Mouse (Mus musculus) lung, postnatal 0 days (tissue): ENCODE results near the gene Hpse2. TPM values are rescaled to one million over a fixed set of nuclear protein-coding genes. Genes with fewer than 3 reads are reported as not detected.
"Not testable (repeated sequence)": the region's sequence is repeated elsewhere in the genome, so short reads cannot be mapped to it uniquely, and the experiment has no call there.

ENCODE experiments used
- ATAC-seq: fragments of 200-750 bp; cut with Nextera tagmentation; 2 replicates; pipeline ENCODE4 v1.8.0; 2017; ENCODE audit warnings: moderate library complexity
- DNase-seq: peaks from one replicate; pipeline ENCODE4 v3.0.0-alpha.2; 2016; ENCODE audit warnings: low spot score
- H3K27ac ChIP-seq: fragments of 300-500 bp; sonication (generic); 2 replicates; pipeline ENCODE4 v1.5.1; 2014; ENCODE audit warnings: antibody characterized with exemption, mild to moderate bottlenecking, low read length, mixed read lengths
- H3K27me3 ChIP-seq: fragments of 300-500 bp; sonication (generic); replicated peaks from 2 replicates; pipeline ENCODE4 v1.6.1; 2014; ENCODE audit warnings: low read length, mixed read lengths; ENCODE audit not compliant: insufficient read depth
- H3K36me3 ChIP-seq: fragments of 300-500 bp; sonication (generic); 2 replicates; pipeline ENCODE4 v1.6.1; 2014; ENCODE audit warnings: low read length, mixed read lengths; ENCODE audit not compliant: insufficient read depth
- H3K4me1 ChIP-seq: fragments of 300-500 bp; sonication (generic); 2 replicates; pipeline ENCODE4 v1.6.1; 2014; ENCODE audit warnings: antibody characterized with exemption, low read depth, low read length, mixed read lengths; ENCODE audit not compliant: insufficient read depth
- H3K4me2 ChIP-seq: fragments of 300-500 bp; sonication (generic); replicated peaks from 2 replicates; pipeline ENCODE4 v1.6.1; 2014; ENCODE audit warnings: low read depth, mild to moderate bottlenecking, low read length, moderate library complexity, mixed read lengths
- H3K4me3 ChIP-seq: fragments of 300-500 bp; sonication (generic); 2 replicates; pipeline ENCODE4 v1.5.1; 2014; ENCODE audit warnings: low read depth, low read length
- H3K9ac ChIP-seq: fragments of 300-500 bp; sonication (generic); replicated peaks from 2 replicates; pipeline ENCODE4 v1.6.1; 2014; ENCODE audit warnings: low read depth, mild to moderate bottlenecking
- H3K9me3 ChIP-seq: fragments of 300-500 bp; sonication (generic); 2 replicates; pipeline ENCODE4 v1.6.1; 2016; ENCODE audit warnings: low read length, mixed read lengths
- CTCF ChIP-seq: IDR thresholded peaks from 2 replicates; pipeline ENCODE4 v1.5.1; 2016; ENCODE audit warnings: antibody characterized with exemption, mild to moderate bottlenecking
- EP300 ChIP-seq: IDR thresholded peaks from 2 replicates; pipeline ENCODE4 v1.6.1; 2016; ENCODE audit warnings: antibody characterized with exemption, mild to moderate bottlenecking, control low read depth
- WGBS: fragments of 180-500 bp; shearing (Covaris S2); extraction: QIAGEN DNeasy Blood & Tissue Kit; methylation state at CpG from one replicate; pipeline ENCODE4 v1.1.7; 2014; 5-methylcytosine and 5-hydroxymethylcytosine counted together
- polyA plus RNA-seq: library from polyadenylated mRNA; unstranded; fragments of >200 nt; fragmentation: Nextera tagmentation; extraction: Ambion mirVana; gene quantifications from 2 replicates; pipeline ENCODE4 v1.2.1, GENCODE M21; 2015

Hpse2 gene
- polyA plus RNA-seq, 1 experiment from 2014 or later: 0.64 TPM

GRCm38 (mm10) chr19:42785129-42785528 is 603.0 kb downstream of the Hpse2 start:
- Histone ChIP-seq H3K27me3 (no peaks in the 10 kb centered on the region), H3K4me3 (no peak overlapping the region), H3K9ac (no peak overlapping the region), H3K9me3 (no peaks in the 10 kb centered on the region), H3K4me1 (peaks cover under 1% of the 10 kb centered on the region; the same call in 1 of the 2 replicates), H3K27ac (no peak overlapping the region), H3K36me3 (no peaks in the 10 kb centered on the region), H3K4me2 (no peak overlapping the region)
- TF ChIP-seq EP300 (no peak), CTCF (peak; percentile 47)
- 46% methylated on average over 2 of the region's 2 CpGs for WGBS
- no peak for ATAC-seq
- no peak for DNase-seq

GRCm38 (mm10) chr19:42780156-42780538 is 608.0 kb downstream of the Hpse2 start:
- 45% methylated on average over 7 of the region's 7 CpGs for WGBS
- DNase-seq: peak; percentile 8
- peak overlapping the region; percentile 48 for H3K4me3 ChIP-seq
- not testable (repeated sequence) for H3K27me3 ChIP-seq, ATAC-seq, H3K36me3 ChIP-seq, H3K9me3 ChIP-seq, H3K4me1 ChIP-seq
- peak overlapping the region; percentile 76 for H3K4me2 ChIP-seq
- peak overlapping the region; percentile 58 for H3K9ac ChIP-seq
- peak overlapping the region; percentile 79 for H3K27ac ChIP-seq

GRCm38 (mm10) chr19:42779531-42780155 is 608.5 kb downstream of the Hpse2 start, which contains the start of gene Hps1:
Gene Hps1, minus strand, starts transcription at chr19:42779978.
- Histone ChIP-seq H3K9me3 (no peaks in the 10 kb centered on the region), H3K27ac (peak within 1 kb of the TSS; percentile 79), H3K4me1 (peaks cover 4% of the 10 kb centered on the region; the same call in 1 of the 2 replicates), H3K4me3 (peak within 1 kb of the TSS; percentile 48), H3K36me3 (no peaks in the 10 kb centered on the region), H3K27me3 (no peaks in the 10 kb centered on the region), H3K4me2 (peak within 1 kb of the TSS; percentile 76), H3K9ac (peak within 1 kb of the TSS; percentile 58)
- DNase-seq: peak; percentile 94
- TF ChIP-seq EP300 (no peak), CTCF (peak; percentile 33)
- 2% methylated on average over 43 of the region's 43 CpGs for WGBS
- peak; percentile 97 for ATAC-seq

GRCm38 (mm10) chr19:42777801-42778200 is 610.4 kb downstream of the Hpse2 start:
- peaks cover 4% of the 10 kb centered on the region; the same call in 1 of the 2 replicates for H3K4me1 ChIP-seq
- WGBS: 83% methylated on average over 5 of the region's 5 CpGs
- H3K9ac ChIP-seq: no peak overlapping the region
- H3K4me2 ChIP-seq: no peak overlapping the region
- ATAC-seq (no peak), DNase-seq (no peak)
- H3K27me3 ChIP-seq: no peaks in the 10 kb centered on the region
- H3K27ac ChIP-seq: no peak overlapping the region
- no peaks in the 10 kb centered on the region for H3K9me3 ChIP-seq
- no peaks in the 10 kb centered on the region for H3K36me3 ChIP-seq
- H3K4me3 ChIP-seq: no peak overlapping the region
- TF ChIP-seq CTCF (peak; percentile 50), EP300 (no peak)

- DNase-seq: peak; percentile 14
- peak; percentile 56 for TF ChIP-seq CTCF
- TF ChIP-seq EP300: no peak
- WGBS: 96% methylated on average over 1 of the region's 1 CpGs
Measured at GRCm38 (mm10) chr19:42776813-42777212, 611.3 kb downstream of the Hpse2 start.

GRCm38 (mm10) chr19:42770141-42770872 is 617.8 kb downstream of the Hpse2 start:
- 85% methylated on average over 23 of the region's 23 CpGs for WGBS

More at GRCm38 (mm10) chr19:42776813-42777212, 611.3 kb downstream of the Hpse2 start:
- no peaks in the 10 kb centered on the region for H3K36me3 ChIP-seq
- no peak overlapping the region for H3K9ac ChIP-seq
- no peak overlapping the region for H3K27ac ChIP-seq
- H3K9me3 ChIP-seq: no peaks in the 10 kb centered on the region
- H3K27me3 ChIP-seq: no peaks in the 10 kb centered on the region
- ATAC-seq: no peak
- H3K4me2 ChIP-seq: no peak overlapping the region
- H3K4me1 ChIP-seq: peaks cover 4% of the 10 kb centered on the region; the same call in 1 of the 2 replicates
- no peak overlapping the region for H3K4me3 ChIP-seq

More at GRCm38 (mm10) chr19:42770141-42770872, 617.8 kb downstream of the Hpse2 start:
- no peak overlapping the region for H3K9ac ChIP-seq
- ATAC-seq (no peak), DNase-seq (no peak)
- H3K4me2 ChIP-seq: no peak overlapping the region
- no peak overlapping the region for H3K27ac ChIP-seq
- no peaks in the 10 kb centered on the region for H3K36me3 ChIP-seq
- no peak overlapping the region for H3K4me3 ChIP-seq
- H3K27me3 ChIP-seq: no peaks in the 10 kb centered on the region
- no peaks in the 10 kb centered on the region for H3K9me3 ChIP-seq
- H3K4me1 ChIP-seq: no peaks in the 10 kb centered on the region
- TF ChIP-seq EP300 (no peak), CTCF (no peak)
